Mouse (Mus musculus): ENCODE data around the gene Slc40a1. TPM values are rescaled to one million over a fixed set of nuclear protein-coding genes. Genes with fewer than 3 reads are reported as not detected.

The Slc40a1 gene
- total and polyA plus RNA-seq, 3 experiments: 36.8 to 74.7 TPM; not detected in 1

GRCm38 (mm10) chr1:45868479-45869137 is 57.7 kb downstream of the Slc40a1 start:
- no peaks in the 10 kb centered on the region for H3K27me3 ChIP-seq (ENCODE audit: control insufficient read depth in 1 of 2, insufficient read depth in 2 of 2, low read length in 2 of 2)
- TF ChIP-seq SIN3A (IDR thresholded peaks at IDR 0.05; ENCODE audit: low read length) (0 out of 2 replicates have a peak, but pooled peaks have one; percentile 8), ELF1 (IDR thresholded peaks at IDR 0.05; ENCODE audit: low read depth, low read length) (peak; percentile 42; the same call in 1 of the 2 replicates), HCFC1 (IDR thresholded peaks at IDR 0.05; ENCODE audit: low read depth, low read length) (no peak), MXI1 (IDR thresholded peaks at IDR 0.05; ENCODE audit: low read depth, low read length) (0 out of 2 replicates have a peak, but pooled peaks have one; percentile 27)
- H3K27ac ChIP-seq (ENCODE audit: control insufficient read depth, low read depth, low read length): peak overlapping the region; percentile 45
- peak; percentile 49 for DNase-seq (ENCODE audit: low read depth, low spot score)
- H3K79me2 ChIP-seq (ENCODE audit: control insufficient read depth, insufficient read depth, low read length, poor library complexity): no peaks in the 10 kb centered on the region
- no peak overlapping the region for H3K4me3 ChIP-seq (ENCODE audit: control insufficient read depth in 1 of 2, insufficient read depth in 1 of 2, low read depth in 2 of 2, low read length in 2 of 2)
- H3K4me1 ChIP-seq (ENCODE audit: control insufficient read depth in 1 of 2, insufficient read depth in 2 of 2, low read length in 2 of 2): peaks cover 20 to 25% of the 10 kb centered on the region in 2 experiments
- peaks cover 0 to 26% of the 10 kb centered on the region in 2 experiments; a peak in 2 of 4 replicates for H3K36me3 ChIP-seq (ENCODE audit: control insufficient read depth in 1 of 2, insufficient read depth in 2 of 2, low read length in 2 of 2)
- peak overlapping the region; percentile 14; the same call in 1 of the 2 replicates for H3K9ac ChIP-seq (ENCODE audit: control insufficient read depth, low read depth, low read length, poor library complexity, severe bottlenecking)
- no peaks in the 10 kb centered on the region for H3K9me3 ChIP-seq (replicated peaks; ENCODE audit: insufficient read depth, low read length)

- H3K4me1 ChIP-seq (ENCODE audit: control insufficient read depth in 1 of 2, insufficient read depth in 2 of 2, low read length in 2 of 2): peaks cover 17 to 22% of the 10 kb centered on the region in 2 experiments
- no peak overlapping the region for H3K27ac ChIP-seq (ENCODE audit: control insufficient read depth, low read depth, low read length)
These were observed 58.3 kb downstream of the Slc40a1 start for GRCm38 (mm10) chr1:45868050-45868449.

GRCm38 (mm10) chr1:45866288-45867018 is 59.9 kb downstream of the Slc40a1 start:
- DNase-seq (ENCODE audit: low read depth, low spot score): no peak
- H3K9me3 ChIP-seq (replicated peaks; ENCODE audit: insufficient read depth, low read length): no peaks in the 10 kb centered on the region
- peaks cover 0 to 18% of the 10 kb centered on the region in 2 experiments; a peak in 2 of 4 replicates for H3K36me3 ChIP-seq (ENCODE audit: control insufficient read depth in 1 of 2, insufficient read depth in 2 of 2, low read length in 2 of 2)
- H3K79me2 ChIP-seq (ENCODE audit: control insufficient read depth, insufficient read depth, low read length, poor library complexity): no peaks in the 10 kb centered on the region
- H3K27me3 ChIP-seq (ENCODE audit: control insufficient read depth in 1 of 2, insufficient read depth in 2 of 2, low read length in 2 of 2): no peaks in the 10 kb centered on the region
- H3K4me3 ChIP-seq (ENCODE audit: control insufficient read depth in 1 of 2, insufficient read depth in 1 of 2, low read depth in 2 of 2, low read length in 2 of 2): no peak overlapping the region
- H3K27ac ChIP-seq (ENCODE audit: control insufficient read depth, low read depth, low read length): no peak overlapping the region
- no peak overlapping the region for H3K9ac ChIP-seq (ENCODE audit: control insufficient read depth, low read depth, low read length, poor library complexity, severe bottlenecking)
- TF ChIP-seq ZKSCAN1 (IDR thresholded peaks at IDR 0.05; ENCODE audit: low read depth, low read length) (no peak), BHLHE40 (IDR thresholded peaks at IDR 0.05; ENCODE audit: borderline replicate concordance, low read depth, low read length) (no peak), MEF2A (IDR thresholded peaks at IDR 0.05; ENCODE audit: extremely low read depth, insufficient replicate concordance, low read depth, low read length, poor library complexity, severe bottlenecking) (no peak), MXI1 (IDR thresholded peaks at IDR 0.05; ENCODE audit: low read depth, low read length) (no peak), HCFC1 (IDR thresholded peaks at IDR 0.05; ENCODE audit: low read depth, low read length) (no peak), POLR2AphosphoS5 (IDR thresholded peaks at IDR 0.05; ENCODE audit: borderline replicate concordance, low read depth, low read length) (no peak), E2F4 (IDR thresholded peaks at IDR 0.05; ENCODE audit: borderline replicate concordance, low read depth, low read length) (no peak), NRF1 (IDR thresholded peaks at IDR 0.05; ENCODE audit: insufficient read depth, low read depth, low read length, poor library complexity, severe bottlenecking) (no peak), RAD21 (IDR thresholded peaks at IDR 0.05; ENCODE audit: low read depth, low read length) (no peak), TCF12 (IDR thresholded peaks at IDR 0.05; ENCODE audit: low read depth, low read length) (no peak)
- H3K4me1 ChIP-seq (ENCODE audit: control insufficient read depth in 1 of 2, insufficient read depth in 2 of 2, low read length in 2 of 2): peaks cover 10 to 15% of the 10 kb centered on the region in 2 experiments

More at GRCm38 (mm10) chr1:45868050-45868449, 58.3 kb downstream of the Slc40a1 start:
- no peaks in the 10 kb centered on the region for H3K27me3 ChIP-seq (ENCODE audit: control insufficient read depth in 1 of 2, insufficient read depth in 2 of 2, low read length in 2 of 2)
- DNase-seq (ENCODE audit: low read depth, low spot score): no peak
- no peaks in the 10 kb centered on the region for H3K79me2 ChIP-seq (ENCODE audit: control insufficient read depth, insufficient read depth, low read length, poor library complexity)
- H3K9me3 ChIP-seq (replicated peaks; ENCODE audit: insufficient read depth, low read length): no peaks in the 10 kb centered on the region
- no peak overlapping the region for H3K9ac ChIP-seq (ENCODE audit: control insufficient read depth, low read depth, low read length, poor library complexity, severe bottlenecking)
- TF ChIP-seq GATA1 (IDR thresholded peaks at IDR 0.05; ENCODE audit: low read depth, low read length) (no peak), JUND (IDR thresholded peaks at IDR 0.05; ENCODE audit: low read depth, low read length) (no peak), ETS1 (IDR thresholded peaks at IDR 0.05; ENCODE audit: low read depth, low read length) (no peak), NELFE (IDR thresholded peaks at IDR 0.05; ENCODE audit: low read depth, low read length) (no peak), MAFK (IDR thresholded peaks at IDR 0.05; ENCODE audit: borderline replicate concordance, low read depth, low read length) (no peak), HCFC1 (IDR thresholded peaks at IDR 0.05; ENCODE audit: low read depth, low read length) (no peak), NRF1 (IDR thresholded peaks at IDR 0.05; ENCODE audit: insufficient read depth, low read depth, low read length, poor library complexity, severe bottlenecking) (no peak), MAZ (IDR thresholded peaks at IDR 0.05; ENCODE audit: low read depth, low read length) (no peak), MAX (IDR thresholded peaks at IDR 0.05; ENCODE audit: low read length) (no peak), CHD1 (IDR thresholded peaks at IDR 0.05; ENCODE audit: low read depth, low read length) (no peak), E2F4 (IDR thresholded peaks at IDR 0.05; ENCODE audit: borderline replicate concordance, low read depth, low read length) (no peak), SIN3A (IDR thresholded peaks at IDR 0.05; ENCODE audit: low read length) (no peak), TCF12 (IDR thresholded peaks at IDR 0.05; ENCODE audit: low read depth, low read length) (no peak), CHD2 (IDR thresholded peaks at IDR 0.05; ENCODE audit: low read length) (no peak)
- peaks cover 0 to 22% of the 10 kb centered on the region in 2 experiments; a peak in 2 of 4 replicates for H3K36me3 ChIP-seq (ENCODE audit: control insufficient read depth in 1 of 2, insufficient read depth in 2 of 2, low read length in 2 of 2)
- no peak overlapping the region for H3K4me3 ChIP-seq (ENCODE audit: control insufficient read depth in 1 of 2, insufficient read depth in 1 of 2, low read depth in 2 of 2, low read length in 2 of 2)

Measured in MEL (cell line).